Mouse (Mus musculus): Measurements from ENCODE around the gene Fmr1.
A peak's percentile ranks its signal among the peaks of the same experiment; 100 is the strongest.
"Not testable (repeated sequence)": the region's sequence is repeated elsewhere in the genome, so short reads cannot be mapped to it uniquely, and the experiment has no call there.

The Fmr1 gene

GRCm38 (mm10) chrX:68678333-68678740 lies at the start of gene Fmr1:
Fmr1 (plus strand) TSS chrX:68678541.
- peak; percentile 96 for DNase-seq (ENCODE audit: low read depth, low spot score)

- DNase-seq (ENCODE audit: low read depth, low spot score): no peak
Measured at GRCm38 (mm10) chrX:68641603-68642002, 36.7 kb upstream of the Fmr1 start.

- peak; percentile 8 for DNase-seq (ENCODE audit: low read depth, low spot score)
Measured at GRCm38 (mm10) chrX:68645154-68645919, 33.0 kb upstream of the Fmr1 start.

- no peak for DNase-seq (ENCODE audit: low read depth, low spot score)
Measured at GRCm38 (mm10) chrX:68677508-68677907, 833 bp upstream of the Fmr1 start.

- DNase-seq (ENCODE audit: low read depth, low spot score): no peak
Measured at GRCm38 (mm10) chrX:68678815-68679486, 610 bp downstream of the Fmr1 start.

- no peak for DNase-seq (ENCODE audit: low read depth, low spot score)
Measured at GRCm38 (mm10) chrX:68684706-68685105, 6.4 kb downstream of the Fmr1 start.

GRCm38 (mm10) chrX:68691936-68692335 lies 13.6 kb downstream of the Fmr1 start:
- DNase-seq (ENCODE audit: low read depth, low spot score): not testable (repeated sequence)

- no peak for DNase-seq (ENCODE audit: low read depth, low spot score)
Measured at GRCm38 (mm10) chrX:68736902-68737301, 58.6 kb downstream of the Fmr1 start.

GRCm38 (mm10) chrX:68740088-68740487 lies 61.7 kb downstream of the Fmr1 start:
- DNase-seq (ENCODE audit: low read depth, low spot score): no peak

GRCm38 (mm10) chrX:68761606-68762005 lies 83.3 kb downstream of the Fmr1 start, which contains the start of gene Fmr1nb:
Fmr1nb (plus strand) TSS chrX:68761839.
- DNase-seq (ENCODE audit: low read depth, low spot score): no peak
